Mouse (Mus musculus): ENCODE measurements around the gene Kel. TPM values are rescaled to one million over a fixed set of nuclear protein-coding genes. Genes with fewer than 3 reads are reported as not detected.
A peak's percentile ranks its signal among the peaks of the same experiment; 100 is the strongest.

Kel gene
- polyA plus RNA-seq, 1 experiment from 2014 or later = 2.7 TPM

- no peak overlapping the region for H3K9ac ChIP-seq
- no peaks in the 10 kb centered on the region for H3K9me3 ChIP-seq
- WGBS = 80% methylated on average over 3 of the region's 3 CpGs
- H3K27ac ChIP-seq = no peak overlapping the region
- H3K36me3 ChIP-seq = no peaks in the 10 kb centered on the region
- H3K4me2 ChIP-seq = no peak overlapping the region
- no peak overlapping the region for H3K4me3 ChIP-seq
- H3K27me3 ChIP-seq = no peaks in the 10 kb centered on the region
- ATAC-seq (ENCODE audit: borderline replicate concordance, extremely low read depth, low FRiP score, low TSS enrichment) = no peak
- no peaks in the 10 kb centered on the region for H3K4me1 ChIP-seq
These were observed 18.5 kb downstream of the Kel start for GRCm38 (mm10) chr6:41685596-41685995.

- no peak overlapping the region for H3K27ac ChIP-seq
- no peak for ATAC-seq (ENCODE audit: borderline replicate concordance, extremely low read depth, low FRiP score, low TSS enrichment)
- WGBS = 57% methylated on average over 5 of the region's 5 CpGs
These were observed 19.2 kb downstream of the Kel start for GRCm38 (mm10) chr6:41684911-41685310.

GRCm38 (mm10) chr6:41684131-41684530 lies 20.0 kb downstream of the Kel start, which contains the start of gene Llcfc1:
TSS of gene Llcfc1 (plus strand) at chr6:41684431.
- H3K9ac ChIP-seq = no peak within 1 kb of the TSS
- no peaks in the 10 kb centered on the region for H3K27me3 ChIP-seq
- no peaks in the 10 kb centered on the region for H3K36me3 ChIP-seq
- WGBS = 90% methylated on average over 2 of the region's 2 CpGs
- no peak within 1 kb of the TSS for H3K4me2 ChIP-seq
- H3K9me3 ChIP-seq = no peaks in the 10 kb centered on the region
- no peaks in the 10 kb centered on the region for H3K4me1 ChIP-seq
- H3K4me3 ChIP-seq = no peak within 1 kb of the TSS
- no peak for ATAC-seq (ENCODE audit: borderline replicate concordance, extremely low read depth, low FRiP score, low TSS enrichment)
- H3K27ac ChIP-seq = no peak within 1 kb of the TSS

More at GRCm38 (mm10) chr6:41684911-41685310, 19.2 kb downstream of the Kel start:
- Histone ChIP-seq H3K4me3 (no peak overlapping the region), H3K36me3 (no peaks in the 10 kb centered on the region), H3K9me3 (no peaks in the 10 kb centered on the region), H3K4me1 (no peaks in the 10 kb centered on the region), H3K27me3 (no peaks in the 10 kb centered on the region), H3K9ac (no peak overlapping the region), H3K4me2 (no peak overlapping the region)

- Histone ChIP-seq H3K27me3 (no peaks in the 10 kb centered on the region), H3K9ac (no peak overlapping the region), H3K9me3 (no peaks in the 10 kb centered on the region), H3K4me2 (no peak overlapping the region), H3K36me3 (no peaks in the 10 kb centered on the region), H3K4me1 (no peaks in the 10 kb centered on the region), H3K27ac (no peak overlapping the region), H3K4me3 (no peak overlapping the region)
- ATAC-seq (ENCODE audit: borderline replicate concordance, extremely low read depth, low FRiP score, low TSS enrichment) = no peak
- WGBS = 55% methylated on average over 5 of the region's 5 CpGs
These were observed 22.5 kb downstream of the Kel start for GRCm38 (mm10) chr6:41681656-41682055.

- Histone ChIP-seq H3K9ac (no peak within 1 kb of the TSS), H3K36me3 (no peaks in the 10 kb centered on the region), H3K4me3 (no peak within 1 kb of the TSS), H3K27me3 (no peaks in the 10 kb centered on the region), H3K4me2 (no peak within 1 kb of the TSS), H3K4me1 (no peaks in the 10 kb centered on the region), H3K9me3 (no peaks in the 10 kb centered on the region), H3K27ac (no peak within 1 kb of the TSS)
- WGBS = 72% methylated on average over 1 of the region's 1 CpGs
- no peak for ATAC-seq (ENCODE audit: borderline replicate concordance, extremely low read depth, low FRiP score, low TSS enrichment)
These were observed 23.5 kb downstream of the Kel start, which contains the start of gene Trpv5 for GRCm38 (mm10) chr6:41680669-41681068. TSS of gene Trpv5 (minus strand) at chr6:41680769.

- WGBS = 85% methylated on average over 2 of the region's 2 CpGs
- H3K4me3 ChIP-seq = no peak overlapping the region
- H3K4me2 ChIP-seq = no peak overlapping the region
- no peak for ATAC-seq (ENCODE audit: borderline replicate concordance, extremely low read depth, low FRiP score, low TSS enrichment)
- H3K36me3 ChIP-seq = no peaks in the 10 kb centered on the region
- H3K27me3 ChIP-seq = no peaks in the 10 kb centered on the region
- no peak overlapping the region for H3K9ac ChIP-seq
- no peaks in the 10 kb centered on the region for H3K4me1 ChIP-seq
- no peak overlapping the region for H3K27ac ChIP-seq
- H3K9me3 ChIP-seq = no peaks in the 10 kb centered on the region
These were observed 27.6 kb downstream of the Kel start for GRCm38 (mm10) chr6:41676530-41676929.

- ATAC-seq (ENCODE audit: borderline replicate concordance, extremely low read depth, low FRiP score, low TSS enrichment) = no peak
- 35% methylated on average over 2 of the region's 2 CpGs for WGBS
- H3K9ac ChIP-seq = no peak overlapping the region
These were observed 41.8 kb downstream of the Kel start for GRCm38 (mm10) chr6:41662320-41662719.

GRCm38 (mm10) chr6:41658487-41658886 lies 45.7 kb downstream of the Kel start:
- no peaks in the 10 kb centered on the region for H3K36me3 ChIP-seq
- no peak overlapping the region for H3K4me3 ChIP-seq
- H3K4me1 ChIP-seq = no peaks in the 10 kb centered on the region
- H3K9me3 ChIP-seq = no peaks in the 10 kb centered on the region
- no peak overlapping the region for H3K4me2 ChIP-seq
- no peak for ATAC-seq (ENCODE audit: borderline replicate concordance, extremely low read depth, low FRiP score, low TSS enrichment)
- 44% methylated on average over 1 of the region's 1 CpGs for WGBS
- no peak overlapping the region for H3K9ac ChIP-seq
- H3K27me3 ChIP-seq = no peaks in the 10 kb centered on the region
- no peak overlapping the region for H3K27ac ChIP-seq

More at GRCm38 (mm10) chr6:41662320-41662719, 41.8 kb downstream of the Kel start:
- Histone ChIP-seq H3K27ac (no peak overlapping the region), H3K4me3 (no peak overlapping the region), H3K4me1 (no peaks in the 10 kb centered on the region), H3K9me3 (no peaks in the 10 kb centered on the region), H3K27me3 (no peaks in the 10 kb centered on the region), H3K36me3 (no peaks in the 10 kb centered on the region), H3K4me2 (no peak overlapping the region)

GRCm38 (mm10) chr6:41654648-41655047 lies 49.5 kb downstream of the Kel start:
- no peaks in the 10 kb centered on the region for H3K4me1 ChIP-seq
- no peak overlapping the region for H3K9ac ChIP-seq
- no peak overlapping the region for H3K4me2 ChIP-seq
- no peaks in the 10 kb centered on the region for H3K36me3 ChIP-seq
- no peak for ATAC-seq (ENCODE audit: borderline replicate concordance, extremely low read depth, low FRiP score, low TSS enrichment)
- no peak overlapping the region for H3K27ac ChIP-seq
- H3K27me3 ChIP-seq = no peaks in the 10 kb centered on the region
- H3K9me3 ChIP-seq = no peaks in the 10 kb centered on the region
- H3K4me3 ChIP-seq = no peak overlapping the region
- 76% methylated on average over 8 of the region's 8 CpGs for WGBS

- Histone ChIP-seq H3K9me3 (no peaks in the 10 kb centered on the region), H3K27ac (no peak overlapping the region), H3K9ac (no peak overlapping the region), H3K4me2 (no peak overlapping the region), H3K27me3 (no peaks in the 10 kb centered on the region), H3K4me3 (no peak overlapping the region), H3K4me1 (no peaks in the 10 kb centered on the region), H3K36me3 (no peaks in the 10 kb centered on the region)
- WGBS = 87% methylated on average over 5 of the region's 5 CpGs
- ATAC-seq (ENCODE audit: borderline replicate concordance, extremely low read depth, low FRiP score, low TSS enrichment) = no peak
These were observed 51.0 kb downstream of the Kel start for GRCm38 (mm10) chr6:41653173-41653572.

GRCm38 (mm10) chr6:41646672-41647071 lies 57.5 kb downstream of the Kel start:
- no peak overlapping the region for H3K27ac ChIP-seq
- no peaks in the 10 kb centered on the region for H3K36me3 ChIP-seq
- no peak overlapping the region for H3K9ac ChIP-seq
- H3K4me3 ChIP-seq = no peak overlapping the region
- no peak overlapping the region for H3K4me2 ChIP-seq
- no peaks in the 10 kb centered on the region for H3K9me3 ChIP-seq
- H3K27me3 ChIP-seq = no peaks in the 10 kb centered on the region
- no peaks in the 10 kb centered on the region for H3K4me1 ChIP-seq
- no peak for ATAC-seq (ENCODE audit: borderline replicate concordance, extremely low read depth, low FRiP score, low TSS enrichment)

- WGBS = 85% methylated on average over 3 of the region's 3 CpGs
- Histone ChIP-seq H3K4me3 (no peak overlapping the region), H3K4me2 (no peak overlapping the region), H3K9me3 (no peaks in the 10 kb centered on the region), H3K27me3 (no peaks in the 10 kb centered on the region), H3K36me3 (no peaks in the 10 kb centered on the region), H3K9ac (no peak overlapping the region), H3K27ac (no peak overlapping the region), H3K4me1 (no peaks in the 10 kb centered on the region)
- no peak for ATAC-seq (ENCODE audit: borderline replicate concordance, extremely low read depth, low FRiP score, low TSS enrichment)
These were observed 57.9 kb downstream of the Kel start for GRCm38 (mm10) chr6:41646220-41646619.

- WGBS = 79% methylated on average over 3 of the region's 3 CpGs
- no peaks in the 10 kb centered on the region for H3K4me1 ChIP-seq
- no peak overlapping the region for H3K9ac ChIP-seq
- peak; percentile 31 for ATAC-seq (ENCODE audit: borderline replicate concordance, extremely low read depth, low FRiP score, low TSS enrichment)
- no peaks in the 10 kb centered on the region for H3K27me3 ChIP-seq
- H3K4me3 ChIP-seq = no peak overlapping the region
- H3K36me3 ChIP-seq = no peaks in the 10 kb centered on the region
- H3K9me3 ChIP-seq = no peaks in the 10 kb centered on the region
- no peak overlapping the region for H3K4me2 ChIP-seq
- peak overlapping the region; percentile 37; the same call in 1 of the 2 replicates for H3K27ac ChIP-seq
These were observed 60.9 kb downstream of the Kel start for GRCm38 (mm10) chr6:41643227-41643626.

All from lung, embryonic 15.5 days (tissue).